Mouse (Mus musculus) layer of hippocampus, postnatal 10 days (tissue): ENCODE data around the gene Tbl3. TPM values are rescaled to one million over a fixed set of nuclear protein-coding genes. Genes with fewer than 3 reads are reported as not detected.

Source experiments
- DNase-seq, 2 experiments: peaks; one replicate each; pipeline ENCODE4 v3.0.0; 2021; ENCODE audit warnings: low spot score in 2 of 2
- total RNA-seq, 2 experiments: library from RNA; stranded (reverse); gene quantifications; 2 replicates each; pipeline ENCODE4 v1.2.3; 2021

Gene Tbl3
- total RNA-seq, 2 experiments from 2014 or later: 28.5 to 34.3 TPM

GRCm38 (mm10) chr17:24658017-24658758 is 49.3 kb downstream of the Tbl3 start, which contains the start of gene Npw:
Gene Npw (minus strand): TSS chr17:24658457.
- DNase-seq: no peak

- no peak for DNase-seq
Measured at GRCm38 (mm10) chr17:24654969-24655368, 52.5 kb downstream of the Tbl3 start.

GRCm38 (mm10) chr17:24653967-24654710 is 53.3 kb downstream of the Tbl3 start:
- peak; percentile 69 to 77 for DNase-seq

- no peak for DNase-seq
Measured at GRCm38 (mm10) chr17:24651835-24652234, 55.6 kb downstream of the Tbl3 start.

GRCm38 (mm10) chr17:24650766-24651165 is 56.7 kb downstream of the Tbl3 start:
- no peak for DNase-seq

- peak; percentile 44 to 56 for DNase-seq
Measured at GRCm38 (mm10) chr17:24650070-24650616, 57.3 kb downstream of the Tbl3 start, which contains the start of gene Slc9a3r2. Gene Slc9a3r2 (minus strand): TSS chr17:24650327.

- DNase-seq: peak; percentile 38 to 44
Measured at GRCm38 (mm10) chr17:24649581-24650069, 57.8 kb downstream of the Tbl3 start.

- no peak for DNase-seq
Measured at GRCm38 (mm10) chr17:24648731-24649377, 58.6 kb downstream of the Tbl3 start.

Other genes with a start within 250 kb of the Tbl3 start
- gene E4f1, start 237.3 kb downstream of the Tbl3 start, total RNA-seq: 10 to 100 TPM; 30.0 to 33.3 TPM
- gene Pgp, start 237.3 kb downstream of the Tbl3 start, total RNA-seq: 10 to 100 TPM; 64.7 to 67.9 TPM
- gene Bricd5, start 233.8 kb downstream of the Tbl3 start, total RNA-seq: 1 to 10 TPM in 1 of 2 experiments, under 1 TPM in 1; 0.87 to 1.8 TPM
- gene Mlst8, start 228.6 kb downstream of the Tbl3 start, total RNA-seq: 10 to 100 TPM; 29.1 to 30.8 TPM
- gene Caskin1, start 219.1 kb downstream of the Tbl3 start, total RNA-seq: 100 to 1,000 TPM; 170 to 175 TPM
- gene Traf7, start 179.7 kb downstream of the Tbl3 start, total RNA-seq: 100 to 1,000 TPM; 110 to 112 TPM
- gene Rab26, start 173.4 kb downstream of the Tbl3 start, total RNA-seq: 10 to 100 TPM; 48.9 to 49.0 TPM
- gene Pkd1, start 157.8 kb downstream of the Tbl3 start, total RNA-seq: 10 to 100 TPM; 61.6 to 91.2 TPM
- 100 to 1,000 TPM; 171 to 176 TPM for gene Tsc2, start 75.0 kb downstream of the Tbl3 start, total RNA-seq
- gene Nthl1, start 75.0 kb downstream of the Tbl3 start, total RNA-seq: 1 to 10 TPM; 4.9 to 7.8 TPM
- 10 to 100 TPM; 48.5 to 49.4 TPM for gene Slc9a3r2, start 57.3 kb downstream of the Tbl3 start, total RNA-seq
- 1 to 10 TPM; 1.3 to 1.6 TPM for gene Npw, start 49.2 kb downstream of the Tbl3 start, total RNA-seq
- gene Zfp598, start 38.0 kb downstream of the Tbl3 start, total RNA-seq: 10 to 100 TPM; 40.1 to 43.6 TPM
- 100 to 1,000 TPM; 211 to 212 TPM for gene Syngr3, start 17.7 kb downstream of the Tbl3 start, total RNA-seq
- 10 to 100 TPM; 19.3 to 22.4 TPM for gene Gfer, start 11.5 kb downstream of the Tbl3 start, total RNA-seq
- 1 to 10 TPM; 4.8 to 5.0 TPM for gene Noxo1, start 11.4 kb downstream of the Tbl3 start, total RNA-seq
- gene Rnf151, start 10.4 kb upstream of the Tbl3 start, total RNA-seq: not detected
- 100 to 1,000 TPM; 563 to 651 TPM for gene Rps2, start 10.5 kb upstream of the Tbl3 start, total RNA-seq
- 100 to 1,000 TPM; 180 to 197 TPM for gene Ndufb10, start 16.8 kb upstream of the Tbl3 start, total RNA-seq
- gene Rpl3l, start 20.2 kb upstream of the Tbl3 start, total RNA-seq: under 1 TPM; 0.53 to 0.62 TPM
- 10 to 100 TPM; 46.7 to 47.5 TPM for gene Msrb1, start 29.0 kb upstream of the Tbl3 start, total RNA-seq
- under 1 TPM in 1 of 2 experiments, not detected in 1; 0.40 TPM for gene Hs3st6, start 45.3 kb upstream of the Tbl3 start, total RNA-seq
- gene Meiob, start 96.6 kb upstream of the Tbl3 start, total RNA-seq: not detected
- 10 to 100 TPM; 81.5 to 87.7 TPM for gene Hagh, start 132.5 kb upstream of the Tbl3 start, total RNA-seq
- gene Fahd1, start 142.7 kb upstream of the Tbl3 start, total RNA-seq: 10 to 100 TPM; 15.6 to 16.2 TPM
- not detected for gene Igfals, start 158.3 kb upstream of the Tbl3 start, total RNA-seq
- 10 to 100 TPM; 40.4 to 40.5 TPM for gene Nubp2, start 178.7 kb upstream of the Tbl3 start, total RNA-seq
- 10 to 100 TPM; 36.4 to 36.9 TPM for gene Spsb3, start 179.0 kb upstream of the Tbl3 start, total RNA-seq
- 10 to 100 TPM; 61.6 to 62.1 TPM for gene Eme2, start 187.4 kb upstream of the Tbl3 start, total RNA-seq
- gene Mrps34, start 187.5 kb upstream of the Tbl3 start, total RNA-seq: 10 to 100 TPM; 74.1 to 77.8 TPM
- 10 to 100 TPM; 40.8 to 44.2 TPM for gene Nme3, start 188.8 kb upstream of the Tbl3 start, total RNA-seq
- 100 to 1,000 TPM; 276 to 287 TPM for gene Mapk8ip3, start 229.3 kb upstream of the Tbl3 start, total RNA-seq